Mouse (Mus musculus) liver, embryonic 12.5 days (tissue): Measurements from ENCODE around the gene Adamts6. TPM values are rescaled to one million over a fixed set of nuclear protein-coding genes. Genes with fewer than 3 reads are reported as not detected.

Source experiments
- ATAC-seq: fragments of 200-750 bp; cut with Nextera tagmentation; 2 replicates; pipeline ENCODE4 v1.8.0; 2017; ENCODE audit warnings: moderate number of reproducible peaks, mild to moderate bottlenecking, moderate library complexity
- H3K27ac ChIP-seq: fragments of 300-500 bp; sonication (generic); 2 replicates; pipeline ENCODE4 v1.5.1; 2016; ENCODE audit warnings: mild to moderate bottlenecking
- H3K27me3 ChIP-seq: fragments of 300-500 bp; sonication (generic); replicated peaks from 2 replicates; pipeline ENCODE4 v1.6.1; 2016; ENCODE audit warnings: mild to moderate bottlenecking, moderate library complexity
- H3K36me3 ChIP-seq: fragments of 300-500 bp; sonication (generic); 2 replicates; pipeline ENCODE4 v1.6.1; 2016; ENCODE audit warnings: mild to moderate bottlenecking, moderate library complexity
- H3K4me1 ChIP-seq: fragments of 300-500 bp; sonication (generic); 2 replicates; pipeline ENCODE4 v1.6.1; 2016
- H3K4me2 ChIP-seq: fragments of 300-500 bp; sonication (generic); 2 replicates; pipeline ENCODE4 v1.6.1; 2016; ENCODE audit warnings: mild to moderate bottlenecking, moderate library complexity
- H3K4me3 ChIP-seq: fragments of 300-500 bp; sonication (generic); 2 replicates; pipeline ENCODE4 v1.5.1; 2016; ENCODE audit warnings: mild to moderate bottlenecking, moderate library complexity
- H3K9ac ChIP-seq: fragments of 300-500 bp; sonication (generic); 2 replicates; pipeline ENCODE4 v1.6.1; 2016; ENCODE audit warnings: mild to moderate bottlenecking, moderate library complexity
- H3K9me3 ChIP-seq: fragments of 300-500 bp; sonication (generic); replicated peaks from 2 replicates; pipeline ENCODE4 v1.6.1; 2016; ENCODE audit warnings: mild to moderate bottlenecking, moderate library complexity
- WGBS: fragments of 180-500 bp; shearing (Covaris S2); methylation state at CpG from one replicate; pipeline ENCODE4 v1.1.7; 2016; ENCODE audit not compliant: insufficient replicate concordance; 5-methylcytosine and 5-hydroxymethylcytosine counted together
- polyA plus RNA-seq: library from polyadenylated mRNA; unstranded; fragments of >200 nt; fragmentation: Nextera tagmentation; extraction: Ambion mirVana; gene quantifications from 2 replicates; pipeline ENCODE4 v1.2.1, GENCODE M21; 2016

The Adamts6 gene
- 0.25 and 0.31 TPM in 2 replicates for polyA plus RNA-seq

GRCm38 (mm10) chr13:104287366-104288225 lies at the start of gene Adamts6:
Adamts6 (plus strand) TSS chr13:104287835.
- Histone ChIP-seq H3K4me1 (peaks cover 25% of the 10 kb centered on the region), H3K9me3 (no peaks in the 10 kb centered on the region), H3K27me3 (no peaks in the 10 kb centered on the region), H3K36me3 (no peaks in the 10 kb centered on the region), H3K9ac (peak within 1 kb of the TSS; percentile 70), H3K27ac (peak within 1 kb of the TSS; percentile 77), H3K4me3 (peak within 1 kb of the TSS; percentile 70), H3K4me2 (peak within 1 kb of the TSS; percentile 90)
- ATAC-seq, result no peak
- whole genome bisulfite sequencing, result 1% methylated on average over 23 of the region's 23 CpGs

GRCm38 (mm10) chr13:104258997-104259396 lies 28.6 kb upstream of the Adamts6 start:
- WGBS, result 76% methylated on average over 3 of the region's 3 CpGs
- H3K4me2 ChIP-seq, result no peak overlapping the region
- no peaks in the 10 kb centered on the region for H3K4me1 ChIP-seq
- H3K9me3 ChIP-seq, result no peaks in the 10 kb centered on the region
- H3K27me3 ChIP-seq, result no peaks in the 10 kb centered on the region
- no peak overlapping the region for H3K9ac ChIP-seq
- no peak overlapping the region for H3K4me3 ChIP-seq
- no peak overlapping the region for H3K27ac ChIP-seq
- no peaks in the 10 kb centered on the region for H3K36me3 ChIP-seq
- no peak for ATAC-seq

- H3K4me3 ChIP-seq, result peak overlapping the region; percentile 70
- H3K4me2 ChIP-seq, result peak overlapping the region; percentile 90
- no peaks in the 10 kb centered on the region for H3K36me3 ChIP-seq
- 0 out of 2 replicates have a peak, but pooled peaks have one; percentile 19 for ATAC-seq
- 3% methylated on average over 2 of the region's 2 CpGs for WGBS
- no peak overlapping the region; the same call in 1 of the 2 replicates for H3K9ac ChIP-seq
- H3K9me3 ChIP-seq, result no peaks in the 10 kb centered on the region
- no peaks in the 10 kb centered on the region for H3K27me3 ChIP-seq
- peak overlapping the region; percentile 75; the same call in 1 of the 2 replicates for H3K27ac ChIP-seq
- peaks cover 25% of the 10 kb centered on the region for H3K4me1 ChIP-seq
These were observed 2.6 kb upstream of the Adamts6 start for GRCm38 (mm10) chr13:104285031-104285431.

GRCm38 (mm10) chr13:104285737-104286311 lies 1.8 kb upstream of the Adamts6 start:
- no peak for ATAC-seq
- peak overlapping the region; percentile 75 for H3K27ac ChIP-seq
- under 1% methylated on average over 10 of the region's 10 CpGs for WGBS
- H3K27me3 ChIP-seq, result no peaks in the 10 kb centered on the region
- no peaks in the 10 kb centered on the region for H3K9me3 ChIP-seq
- H3K4me1 ChIP-seq, result peaks cover 25% of the 10 kb centered on the region
- no peaks in the 10 kb centered on the region for H3K36me3 ChIP-seq
- peak overlapping the region; percentile 70 for H3K4me3 ChIP-seq
- H3K4me2 ChIP-seq, result peak overlapping the region; percentile 90
- peak overlapping the region; percentile 70 for H3K9ac ChIP-seq

GRCm38 (mm10) chr13:104286336-104286735 lies 1.3 kb upstream of the Adamts6 start:
- Histone ChIP-seq H3K27me3 (no peaks in the 10 kb centered on the region), H3K4me3 (peak overlapping the region; percentile 70), H3K27ac (peak overlapping the region; percentile 77), H3K4me1 (peaks cover 25% of the 10 kb centered on the region), H3K36me3 (no peaks in the 10 kb centered on the region), H3K4me2 (peak overlapping the region; percentile 90), H3K9ac (peak overlapping the region; percentile 70), H3K9me3 (no peaks in the 10 kb centered on the region)
- no peak for ATAC-seq
- 1% methylated on average over 4 of the region's 4 CpGs for WGBS

- Histone ChIP-seq H3K9me3 (no peaks in the 10 kb centered on the region), H3K27ac (peak overlapping the region; percentile 77), H3K4me3 (peak overlapping the region; percentile 70), H3K36me3 (no peaks in the 10 kb centered on the region), H3K4me1 (peaks cover 25% of the 10 kb centered on the region), H3K9ac (peak overlapping the region; percentile 70), H3K27me3 (no peaks in the 10 kb centered on the region), H3K4me2 (peak overlapping the region; percentile 90)
- WGBS, result under 1% methylated on average over 10 of the region's 10 CpGs
- ATAC-seq, result peak; percentile 92
These were observed 732 bp upstream of the Adamts6 start for GRCm38 (mm10) chr13:104286897-104287309.

- Histone ChIP-seq H3K4me1 (peaks cover 25% of the 10 kb centered on the region), H3K9me3 (no peaks in the 10 kb centered on the region), H3K27me3 (no peaks in the 10 kb centered on the region), H3K4me2 (peak overlapping the region; percentile 90), H3K4me3 (peak overlapping the region; percentile 70), H3K27ac (no peak overlapping the region), H3K36me3 (no peaks in the 10 kb centered on the region), H3K9ac (peak overlapping the region; percentile 62; the same call in 1 of the 2 replicates)
- 9% methylated on average over 7 of the region's 7 CpGs for WGBS
- ATAC-seq, result no peak
These were observed 708 bp downstream of the Adamts6 start for GRCm38 (mm10) chr13:104288226-104288859.

- Histone ChIP-seq H3K4me3 (no peak overlapping the region), H3K4me2 (no peak overlapping the region), H3K4me1 (peaks cover 25% of the 10 kb centered on the region), H3K27ac (no peak overlapping the region), H3K36me3 (no peaks in the 10 kb centered on the region), H3K27me3 (no peaks in the 10 kb centered on the region), H3K9me3 (no peaks in the 10 kb centered on the region), H3K9ac (no peak overlapping the region)
- ATAC-seq, result no peak
These were observed 1.5 kb downstream of the Adamts6 start for GRCm38 (mm10) chr13:104289176-104289575.

GRCm38 (mm10) chr13:104295472-104295871 lies 7.8 kb downstream of the Adamts6 start:
- Histone ChIP-seq H3K4me3 (no peak overlapping the region), H3K4me2 (no peak overlapping the region), H3K27me3 (no peaks in the 10 kb centered on the region), H3K36me3 (no peaks in the 10 kb centered on the region), H3K27ac (no peak overlapping the region), H3K9me3 (no peaks in the 10 kb centered on the region), H3K4me1 (peaks cover 4% of the 10 kb centered on the region; the same call in 1 of the 2 replicates), H3K9ac (no peak overlapping the region)
- no peak for ATAC-seq
- WGBS, result 64% methylated on average over 1 of the region's 1 CpGs

GRCm38 (mm10) chr13:104329336-104329735 lies 41.7 kb downstream of the Adamts6 start:
- no peak overlapping the region for H3K4me3 ChIP-seq
- no peaks in the 10 kb centered on the region for H3K27me3 ChIP-seq
- H3K36me3 ChIP-seq, result no peaks in the 10 kb centered on the region
- WGBS, result 80% methylated on average over 3 of the region's 3 CpGs
- no peaks in the 10 kb centered on the region for H3K9me3 ChIP-seq
- no peak for ATAC-seq
- no peak overlapping the region for H3K4me2 ChIP-seq
- no peaks in the 10 kb centered on the region for H3K4me1 ChIP-seq
- H3K9ac ChIP-seq, result no peak overlapping the region
- no peak overlapping the region for H3K27ac ChIP-seq

- Histone ChIP-seq H3K27me3 (no peaks in the 10 kb centered on the region), H3K9ac (no peak overlapping the region), H3K4me1 (no peaks in the 10 kb centered on the region), H3K4me3 (no peak overlapping the region), H3K9me3 (no peaks in the 10 kb centered on the region), H3K27ac (no peak overlapping the region), H3K4me2 (no peak overlapping the region), H3K36me3 (no peaks in the 10 kb centered on the region)
- no peak for ATAC-seq
- 79% methylated on average over 2 of the region's 2 CpGs for WGBS
These were observed 42.1 kb downstream of the Adamts6 start for GRCm38 (mm10) chr13:104329742-104330141.

GRCm38 (mm10) chr13:104352590-104352989 lies 65.0 kb downstream of the Adamts6 start:
- ATAC-seq, result no peak
- H3K9me3 ChIP-seq, result no peaks in the 10 kb centered on the region
- no peak overlapping the region for H3K27ac ChIP-seq
- no peak overlapping the region for H3K4me3 ChIP-seq
- WGBS, result 75% methylated on average over 5 of the region's 5 CpGs
- H3K9ac ChIP-seq, result no peak overlapping the region
- H3K36me3 ChIP-seq, result no peaks in the 10 kb centered on the region
- H3K4me2 ChIP-seq, result no peak overlapping the region
- H3K4me1 ChIP-seq, result no peaks in the 10 kb centered on the region
- H3K27me3 ChIP-seq, result no peaks in the 10 kb centered on the region
